Mouse (Mus musculus) heart, adult 18-20 months (tissue): ENCODE data around the gene Fam19a5. TPM values are rescaled to one million over a fixed set of nuclear protein-coding genes. Genes with fewer than 3 reads are reported as not detected.

ENCODE experiments used
- DNase-seq, 2 experiments: peaks; one replicate each; pipeline ENCODE4 v3.0.0; 2021 to 2022; ENCODE audit warnings: mixed read lengths in 1 of 2
- microRNA-seq, 2 experiments: library from miRNA; unstranded; fragments of <30 nt; microRNA quantifications; one replicate each; pipeline ENCODE4 v1.2.0; 2022
- total RNA-seq, 2 experiments: library from RNA; stranded (reverse); gene quantifications; 2 replicates each; pipeline ENCODE4 v1.2.3; 2021

Fam19a5 gene
- total RNA-seq, 2 experiments from 2014 or later = 4.5 TPM

- DNase-seq = no peak
These were observed 192.2 kb downstream of the Fam19a5 start for GRCm38 (mm10) chr15:87736345-87736744.

GRCm38 (mm10) chr15:87755482-87755881, 211.4 kb downstream of the Fam19a5 start:
- no peak for DNase-seq

GRCm38 (mm10) chr15:87765876-87766275, 221.8 kb downstream of the Fam19a5 start:
- DNase-seq = no peak

GRCm38 (mm10) chr15:87773955-87774354, 229.9 kb downstream of the Fam19a5 start:
- no peak for DNase-seq

- no peak for DNase-seq
These were observed 239.2 kb downstream of the Fam19a5 start for GRCm38 (mm10) chr15:87783331-87783730.

GRCm38 (mm10) chr15:87789671-87790070, 245.6 kb downstream of the Fam19a5 start:
- DNase-seq = no peak

GRCm38 (mm10) chr15:87793661-87794060, 249.6 kb downstream of the Fam19a5 start:
- no peak for DNase-seq

- DNase-seq = no peak
These were observed 252.5 kb downstream of the Fam19a5 start for GRCm38 (mm10) chr15:87796571-87796970.

Small RNAs within 50 kb of the gene (microRNA-seq; reads per million reads assigned to microRNA genes)
- gene Mir6393 = 0 reads per million in 2 experiments
